Mouse (Mus musculus) yolk sac, embryonic 10.5 days (tissue): ENCODE data around the gene Zmynd10.

Source experiments
- DNase-seq: peaks from one replicate; pipeline ENCODE4 v3.0.0-alpha.2; 2017; ENCODE audit warnings: low spot score

Gene Zmynd10

GRCm38 (mm10) chr9:107580501-107581317, 33.6 kb downstream of the Zmynd10 start, which contains the start of gene Hyal3:
TSS of gene Hyal3 (plus strand) at chr9:107580818.
- peak; percentile 89 for DNase-seq

DNA sequence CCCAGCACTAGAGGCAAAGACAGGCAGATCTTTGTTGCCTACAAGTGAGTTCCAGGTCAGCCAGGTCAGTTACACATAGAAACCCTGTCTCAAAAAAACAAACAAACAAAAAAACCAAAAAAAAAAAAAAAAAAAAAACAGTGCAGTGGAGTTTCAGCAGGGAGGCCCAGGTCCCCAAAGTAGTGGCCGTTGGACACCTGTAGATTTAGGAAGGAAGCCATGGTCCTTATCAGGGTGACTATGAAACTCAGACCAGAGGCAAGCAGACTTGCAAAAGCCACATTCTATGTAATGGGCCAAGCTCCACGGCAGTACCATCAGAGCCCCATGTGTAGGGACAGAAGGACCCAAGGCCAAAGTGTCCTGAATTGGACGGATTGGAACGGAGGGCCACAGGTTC, 34.5 kb downstream of the Zmynd10 start:
- no peak for DNase-seq

GRCm38 (mm10) chr9:107582509-107583062, 35.5 kb downstream of the Zmynd10 start:
- DNase-seq: no peak

GRCm38 (mm10) chr9:107583174-107583573, 36.1 kb downstream of the Zmynd10 start:
- no peak for DNase-seq

- no peak for DNase-seq
These were observed 39.4 kb downstream of the Zmynd10 start for GRCm38 (mm10) chr9:107586504-107586903.

- DNase-seq: peak; percentile 99
These were observed 40.1 kb downstream of the Zmynd10 start, which contains the start of gene Ifrd2 for GRCm38 (mm10) chr9:107586974-107587832. TSS of gene Ifrd2 (plus strand) at chr9:107587642.

GRCm38 (mm10) chr9:107587833-107588639, 40.9 kb downstream of the Zmynd10 start:
- peak; percentile 57 for DNase-seq

DNA sequence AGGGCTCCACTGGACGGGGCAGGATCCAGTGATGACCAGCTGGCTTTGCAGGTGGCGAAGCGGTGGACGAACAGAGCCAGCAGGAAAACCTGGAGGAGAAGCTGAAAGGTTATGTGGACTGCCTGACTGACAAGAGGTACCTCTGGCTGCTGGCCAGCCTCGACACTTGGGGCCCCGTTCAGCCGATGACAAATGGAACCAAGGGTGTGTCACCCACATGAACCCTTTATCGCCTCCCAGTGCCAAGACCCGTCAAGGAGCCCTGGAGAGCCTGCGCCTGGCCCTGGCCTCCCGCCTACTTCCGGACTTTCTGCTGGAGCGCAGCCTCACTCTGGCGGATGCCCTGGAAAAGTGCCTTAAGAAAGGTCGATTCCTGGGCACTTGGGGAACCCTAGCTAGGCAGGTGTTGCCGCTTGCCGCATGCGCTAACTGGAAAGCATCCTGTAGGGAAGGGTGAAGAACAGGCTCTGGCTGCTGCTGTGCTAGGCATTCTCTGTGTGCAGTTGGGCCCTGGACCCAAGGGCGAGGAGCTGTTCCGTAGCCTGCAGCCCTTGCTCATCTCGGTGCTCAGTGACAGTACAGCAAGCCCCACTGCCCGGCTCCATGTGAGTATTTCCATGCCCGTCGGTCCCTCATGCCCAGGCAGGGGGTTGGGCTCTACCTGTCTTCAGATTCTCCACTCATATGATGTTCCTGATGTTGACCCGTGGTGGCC, 43.1 kb downstream of the Zmynd10 start:
- no peak for DNase-seq

DNA sequence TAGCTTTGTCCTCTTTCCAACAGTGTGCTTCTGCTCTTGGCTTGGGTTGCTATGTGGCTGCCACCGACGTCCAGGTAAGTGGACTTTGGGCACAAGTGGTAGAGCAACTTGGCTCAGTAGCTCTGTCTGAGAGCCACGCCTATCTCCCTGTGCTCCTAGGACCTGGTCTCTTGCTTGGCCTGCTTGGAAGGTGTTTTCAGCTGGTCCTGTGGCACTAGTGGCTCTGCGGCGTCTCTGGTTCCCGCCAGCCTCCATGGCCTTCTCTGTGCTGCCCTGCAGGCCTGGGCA, 43.6 kb downstream of the Zmynd10 start:
- no peak for DNase-seq

DNA sequence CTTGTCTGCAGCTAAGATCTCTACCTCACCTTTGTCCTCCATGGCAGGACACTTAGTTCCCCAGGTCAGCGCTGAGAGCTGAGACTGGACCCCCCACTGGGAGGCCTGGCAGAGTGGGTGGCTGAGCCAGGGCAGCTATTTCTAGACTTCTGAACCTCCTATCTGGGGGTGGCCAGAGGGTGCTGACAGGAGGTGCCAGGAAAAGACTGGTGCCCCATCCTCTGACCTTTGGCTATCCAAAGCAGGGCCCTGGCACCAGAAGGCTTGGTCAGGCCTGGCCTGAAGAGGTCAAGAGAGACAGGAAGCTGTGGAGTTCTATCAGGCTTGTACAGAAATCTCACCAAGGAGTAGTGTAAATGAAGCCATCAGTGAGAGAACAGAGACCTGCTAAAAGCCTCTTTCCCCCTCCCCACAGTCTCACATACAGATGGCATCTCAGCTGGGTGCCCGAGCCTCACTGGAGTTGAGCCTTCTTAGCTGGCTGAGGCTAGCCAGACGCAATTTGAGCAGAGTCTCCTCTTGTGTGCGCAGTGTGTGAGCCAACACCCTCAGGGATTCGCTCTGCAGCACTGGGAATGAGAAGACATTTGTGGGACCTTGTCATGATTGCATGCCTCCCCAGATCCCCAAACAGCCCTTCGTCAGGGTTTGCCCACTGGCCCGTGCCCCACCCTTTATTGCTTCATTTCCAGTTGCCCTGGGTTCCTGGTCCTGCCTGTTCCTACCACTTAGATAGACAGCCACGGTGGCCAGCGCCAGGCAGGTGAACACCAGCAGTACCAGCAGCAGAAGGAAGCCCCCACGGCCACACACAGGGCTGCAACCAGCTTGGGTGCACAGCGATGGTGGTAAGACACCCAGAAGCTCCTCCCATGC, 46.2 kb downstream of the Zmynd10 start:
- no peak for DNase-seq

GRCm38 (mm10) chr9:107594281-107595062, 47.4 kb downstream of the Zmynd10 start:
- no peak for DNase-seq

DNA sequence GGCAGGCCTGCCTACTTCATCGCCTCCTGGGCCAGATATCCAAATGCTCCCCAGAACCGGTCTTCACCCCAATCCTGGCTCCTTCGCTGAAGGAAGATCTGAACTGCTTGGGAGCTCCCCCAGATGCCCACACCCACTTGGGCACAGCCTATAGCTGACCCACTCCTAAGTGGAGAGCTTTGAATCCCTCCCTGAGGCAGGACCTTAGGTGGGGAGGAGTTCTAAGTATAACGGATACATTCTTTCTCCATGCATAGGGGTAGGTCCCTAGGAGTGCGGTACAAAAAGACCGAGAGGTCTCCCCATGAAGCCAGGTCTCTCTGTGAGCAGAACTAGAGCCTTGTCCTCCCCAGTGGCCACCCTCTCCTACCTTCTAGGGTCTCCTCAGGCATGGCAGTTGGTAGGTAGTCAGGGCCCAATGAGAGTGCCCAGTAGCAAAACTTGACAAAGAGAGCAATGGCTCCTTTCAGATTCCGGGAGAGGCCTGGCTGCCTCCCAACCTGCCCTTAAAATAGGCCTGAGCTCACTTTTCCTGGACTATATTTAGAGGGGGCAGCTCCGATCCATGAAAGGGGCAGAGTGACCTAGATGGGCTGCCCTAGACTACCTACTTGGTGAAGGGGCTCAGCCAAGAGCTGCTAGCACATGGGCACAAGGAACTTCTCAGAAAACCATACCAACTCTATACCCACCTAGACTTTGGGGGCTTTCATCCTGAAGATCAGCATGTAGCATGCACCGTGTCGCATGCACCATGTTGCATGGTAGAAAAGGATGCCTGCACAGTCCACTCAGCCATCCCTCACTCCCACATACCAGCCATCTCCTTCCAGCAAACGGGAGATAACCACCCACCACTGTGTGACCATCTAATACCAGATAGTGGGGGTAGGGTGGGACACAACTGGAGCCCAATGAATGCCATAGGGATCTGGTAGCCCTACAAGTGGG, 49.8 kb downstream of the Zmynd10 start:
- DNase-seq: no peak

GRCm38 (mm10) chr9:107598385-107598784, 51.3 kb downstream of the Zmynd10 start:
- DNase-seq: no peak

DNA sequence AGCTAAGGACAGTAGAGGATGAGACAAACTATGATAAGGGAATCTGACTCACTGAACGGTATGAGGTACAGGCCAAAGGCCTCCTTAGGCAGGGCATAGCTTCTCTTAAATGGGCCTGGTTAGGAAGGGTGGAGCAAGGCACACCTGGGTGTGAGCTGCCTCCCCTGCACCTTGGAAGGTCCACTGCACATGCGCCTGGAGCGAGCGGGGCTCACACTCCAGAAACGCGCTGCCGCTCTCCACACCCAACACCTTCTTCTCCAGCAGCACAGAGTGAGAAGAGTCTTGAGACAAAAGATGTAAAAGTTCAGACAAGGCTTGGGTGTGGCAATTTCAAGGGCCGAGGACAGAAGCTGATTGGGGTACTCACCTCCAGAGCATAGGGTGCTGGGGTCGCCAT, 52.3 kb downstream of the Zmynd10 start:
- DNase-seq: no peak

DNA sequence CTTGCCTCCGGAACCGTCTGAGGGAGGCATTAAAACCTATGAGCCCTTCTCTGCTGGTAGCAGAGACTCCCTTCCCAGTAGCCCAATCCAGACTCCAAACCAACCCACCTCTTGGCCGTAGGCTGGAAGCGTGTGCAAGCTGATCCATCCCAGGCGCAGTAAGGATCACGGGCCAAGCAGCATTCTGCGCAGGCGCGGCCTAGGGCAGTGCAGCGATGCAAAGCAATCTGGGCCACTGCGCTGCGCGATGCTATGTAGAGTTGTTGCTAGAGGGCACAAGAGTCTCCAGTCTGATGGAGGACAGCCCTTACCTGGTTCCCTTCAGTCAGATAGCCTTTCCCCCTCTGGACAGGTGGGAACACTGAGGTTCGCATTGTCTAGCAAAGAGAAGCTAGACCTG, 52.7 kb downstream of the Zmynd10 start:
- no peak for DNase-seq

GRCm38 (mm10) chr9:107600745-107601144, 53.6 kb downstream of the Zmynd10 start:
- DNase-seq: no peak
